Mouse (Mus musculus) forebrain, embryonic 15.5 days (tissue): Measurements from ENCODE around the gene Shisal1. TPM values are rescaled to one million over a fixed set of nuclear protein-coding genes. Genes with fewer than 3 reads are reported as not detected.
A peak's percentile ranks its signal among the peaks of the same experiment; 100 is the strongest.

Experiments
- ATAC-seq: fragments of 200-750 bp; cut with Nextera tagmentation; replicated peaks from 2 replicates; pipeline ENCODE4 v1.8.0; 2017; ENCODE audit warnings: mild to moderate bottlenecking, moderate TSS enrichment, moderate library complexity
- H3K27ac ChIP-seq: fragments of 300-500 bp; sonication (generic); replicated peaks from 2 replicates; pipeline ENCODE4 v1.5.1; 2015; ENCODE audit warnings: mild to moderate bottlenecking, inconsistent platforms
- H3K27me3 ChIP-seq: fragments of 300-500 bp; sonication (generic); 2 replicates; pipeline ENCODE4 v1.6.1; 2015; ENCODE audit warnings: inconsistent platforms
- H3K36me3 ChIP-seq: fragments of 300-500 bp; sonication (generic); 2 replicates; pipeline ENCODE4 v1.6.1; 2015; ENCODE audit warnings: mild to moderate bottlenecking, inconsistent platforms
- H3K4me1 ChIP-seq: fragments of 300-500 bp; sonication (generic); 2 replicates; pipeline ENCODE4 v1.6.1; 2015; ENCODE audit warnings: inconsistent platforms
- H3K4me2 ChIP-seq: fragments of 300-500 bp; sonication (generic); replicated peaks from 2 replicates; pipeline ENCODE4 v1.6.1; 2015; ENCODE audit warnings: mild to moderate bottlenecking, inconsistent platforms
- H3K4me3 ChIP-seq: fragments of 300-500 bp; sonication (generic); 2 replicates; pipeline ENCODE4 v1.5.1; 2015; ENCODE audit warnings: mild to moderate bottlenecking, inconsistent platforms
- H3K9ac ChIP-seq: fragments of 300-500 bp; sonication (generic); replicated peaks from 2 replicates; pipeline ENCODE4 v1.6.1; 2015; ENCODE audit warnings: mild to moderate bottlenecking, inconsistent platforms
- H3K9me3 ChIP-seq: fragments of 300-500 bp; sonication (generic); 2 replicates; pipeline ENCODE4 v1.6.1; 2016; ENCODE audit warnings: inconsistent platforms
- WGBS: fragments of 180-500 bp; shearing (Covaris S2); methylation state at CpG from one replicate; pipeline ENCODE4 v1.1.7; 2015; ENCODE audit warnings: mixed read lengths; 5-methylcytosine and 5-hydroxymethylcytosine counted together
- polyA plus RNA-seq: library from polyadenylated mRNA; unstranded; fragments of >200 nt; fragmentation: Nextera tagmentation; extraction: Ambion mirVana; gene quantifications from 2 replicates; pipeline ENCODE4 v1.2.1, GENCODE M21; 2015

Gene Shisal1
- polyA plus RNA-seq, 1 experiment from 2014 or later = 11.3 TPM

GRCm38 (mm10) chr15:84395341-84396067, 51.4 kb downstream of the Shisal1 start:
- H3K36me3 ChIP-seq = no peaks in the 10 kb centered on the region
- H3K9me3 ChIP-seq = no peaks in the 10 kb centered on the region
- no peak overlapping the region for H3K9ac ChIP-seq
- no peak overlapping the region for H3K4me2 ChIP-seq
- peaks cover 10% of the 10 kb centered on the region; the same call in 1 of the 2 replicates for H3K4me1 ChIP-seq
- H3K27me3 ChIP-seq = no peaks in the 10 kb centered on the region
- WGBS = 82% methylated on average over 14 of the region's 14 CpGs
- ATAC-seq = no peak
- H3K4me3 ChIP-seq = no peak overlapping the region
- no peak overlapping the region for H3K27ac ChIP-seq

GRCm38 (mm10) chr15:84393341-84393740, 53.6 kb downstream of the Shisal1 start:
- no peak overlapping the region for H3K4me3 ChIP-seq
- peak overlapping the region; percentile 71 for H3K27ac ChIP-seq
- H3K9ac ChIP-seq = no peak overlapping the region
- ATAC-seq = peak; percentile 33; the same call in 1 of the 2 replicates
- no peak overlapping the region for H3K4me2 ChIP-seq
- H3K27me3 ChIP-seq = no peaks in the 10 kb centered on the region
- 41% methylated on average over 6 of the region's 6 CpGs for WGBS
- peaks cover 6% of the 10 kb centered on the region; the same call in 1 of the 2 replicates for H3K4me1 ChIP-seq
- no peaks in the 10 kb centered on the region for H3K9me3 ChIP-seq
- no peaks in the 10 kb centered on the region for H3K36me3 ChIP-seq

GRCm38 (mm10) chr15:84392840-84393239, 54.1 kb downstream of the Shisal1 start:
- Histone ChIP-seq H3K36me3 (peaks cover 3% of the 10 kb centered on the region; the same call in 1 of the 2 replicates), H3K4me2 (no peak overlapping the region), H3K9me3 (peaks cover 3% of the 10 kb centered on the region; the same call in 1 of the 2 replicates), H3K4me1 (peaks cover 6% of the 10 kb centered on the region; the same call in 1 of the 2 replicates), H3K27me3 (no peaks in the 10 kb centered on the region), H3K9ac (no peak overlapping the region), H3K27ac (peak overlapping the region; percentile 71), H3K4me3 (no peak overlapping the region)
- ATAC-seq = peak; percentile 47
- 48% methylated on average over 5 of the region's 5 CpGs for WGBS

GRCm38 (mm10) chr15:84392131-84392530, 54.8 kb downstream of the Shisal1 start:
- Histone ChIP-seq H3K27me3 (no peaks in the 10 kb centered on the region), H3K4me1 (peaks cover 6% of the 10 kb centered on the region; the same call in 1 of the 2 replicates), H3K27ac (no peak overlapping the region), H3K9ac (no peak overlapping the region), H3K4me2 (no peak overlapping the region), H3K9me3 (peaks cover 9% of the 10 kb centered on the region; the same call in 1 of the 2 replicates), H3K36me3 (peaks cover 3% of the 10 kb centered on the region; the same call in 1 of the 2 replicates), H3K4me3 (no peak overlapping the region)
- 90% methylated on average over 4 of the region's 4 CpGs for WGBS
- ATAC-seq = no peak

- H3K36me3 ChIP-seq = peaks cover 3% of the 10 kb centered on the region; the same call in 1 of the 2 replicates
- H3K4me3 ChIP-seq = no peak overlapping the region
- no peak overlapping the region for H3K9ac ChIP-seq
- peaks cover 13% of the 10 kb centered on the region; the same call in 1 of the 2 replicates for H3K9me3 ChIP-seq
- no peaks in the 10 kb centered on the region for H3K27me3 ChIP-seq
- no peak for ATAC-seq
- H3K4me1 ChIP-seq = peaks cover 6% of the 10 kb centered on the region; the same call in 1 of the 2 replicates
- 90% methylated on average over 8 of the region's 8 CpGs for WGBS
- no peak overlapping the region for H3K4me2 ChIP-seq
- H3K27ac ChIP-seq = no peak overlapping the region
Observed at GRCm38 (mm10) chr15:84388698-84389131, 58.2 kb downstream of the Shisal1 start.

- peaks cover 3% of the 10 kb centered on the region; the same call in 1 of the 2 replicates for H3K36me3 ChIP-seq
- no peak overlapping the region for H3K4me2 ChIP-seq
- H3K9ac ChIP-seq = no peak overlapping the region
- ATAC-seq = no peak
- no peaks in the 10 kb centered on the region for H3K27me3 ChIP-seq
- no peak overlapping the region for H3K4me3 ChIP-seq
- no peak overlapping the region for H3K27ac ChIP-seq
- H3K9me3 ChIP-seq = peaks cover 13% of the 10 kb centered on the region; the same call in 1 of the 2 replicates
- H3K4me1 ChIP-seq = no peaks in the 10 kb centered on the region
- WGBS = 84% methylated on average over 8 of the region's 8 CpGs
Observed at GRCm38 (mm10) chr15:84385995-84386565, 60.8 kb downstream of the Shisal1 start.

- H3K4me3 ChIP-seq = no peak overlapping the region
- peaks cover 13% of the 10 kb centered on the region; the same call in 1 of the 2 replicates for H3K9me3 ChIP-seq
- 93% methylated on average over 9 of the region's 9 CpGs for WGBS
- ATAC-seq = no peak
- H3K27me3 ChIP-seq = no peaks in the 10 kb centered on the region
- no peak overlapping the region for H3K27ac ChIP-seq
- H3K36me3 ChIP-seq = peaks cover 3% of the 10 kb centered on the region; the same call in 1 of the 2 replicates
- no peak overlapping the region for H3K4me2 ChIP-seq
- H3K9ac ChIP-seq = no peak overlapping the region
- H3K4me1 ChIP-seq = no peaks in the 10 kb centered on the region
Observed at GRCm38 (mm10) chr15:84384066-84384465, 62.8 kb downstream of the Shisal1 start.

- H3K36me3 ChIP-seq = no peaks in the 10 kb centered on the region
- H3K4me2 ChIP-seq = no peak overlapping the region
- ATAC-seq = no peak
- H3K4me3 ChIP-seq = no peak overlapping the region
- H3K9me3 ChIP-seq = peaks cover 2% of the 10 kb centered on the region
- H3K4me1 ChIP-seq = no peaks in the 10 kb centered on the region
- no peak overlapping the region for H3K27ac ChIP-seq
- WGBS = 83% methylated on average over 10 of the region's 10 CpGs
- H3K9ac ChIP-seq = no peak overlapping the region
- H3K27me3 ChIP-seq = no peaks in the 10 kb centered on the region
Observed at GRCm38 (mm10) chr15:84380181-84380580, 66.7 kb downstream of the Shisal1 start.

GRCm38 (mm10) chr15:84378734-84379133, 68.2 kb downstream of the Shisal1 start:
- Histone ChIP-seq H3K36me3 (no peaks in the 10 kb centered on the region), H3K9me3 (peaks cover 6% of the 10 kb centered on the region), H3K4me2 (no peak overlapping the region), H3K4me3 (no peak overlapping the region), H3K4me1 (no peaks in the 10 kb centered on the region), H3K27ac (no peak overlapping the region), H3K27me3 (no peaks in the 10 kb centered on the region), H3K9ac (no peak overlapping the region)
- 74% methylated on average over 9 of the region's 9 CpGs for WGBS
- no peak for ATAC-seq

GRCm38 (mm10) chr15:84372801-84373200, 74.1 kb downstream of the Shisal1 start:
- Histone ChIP-seq H3K36me3 (no peaks in the 10 kb centered on the region), H3K4me2 (no peak overlapping the region), H3K4me1 (no peaks in the 10 kb centered on the region), H3K9ac (no peak overlapping the region), H3K4me3 (no peak overlapping the region), H3K27ac (no peak overlapping the region; the same call in 1 of the 2 replicates), H3K27me3 (no peaks in the 10 kb centered on the region), H3K9me3 (peaks cover 6% of the 10 kb centered on the region)
- ATAC-seq = no peak
- WGBS = 80% methylated on average over 5 of the region's 5 CpGs

GRCm38 (mm10) chr15:84367402-84367801, 79.5 kb downstream of the Shisal1 start:
- peaks cover 13% of the 10 kb centered on the region for H3K4me1 ChIP-seq
- WGBS = 81% methylated on average over 8 of the region's 8 CpGs
- H3K27me3 ChIP-seq = no peaks in the 10 kb centered on the region
- H3K4me2 ChIP-seq = no peak overlapping the region
- no peak for ATAC-seq
- H3K27ac ChIP-seq = no peak overlapping the region
- H3K36me3 ChIP-seq = no peaks in the 10 kb centered on the region
- no peak overlapping the region for H3K4me3 ChIP-seq
- no peaks in the 10 kb centered on the region for H3K9me3 ChIP-seq
- H3K9ac ChIP-seq = no peak overlapping the region

- Histone ChIP-seq H3K9me3 (no peaks in the 10 kb centered on the region), H3K27ac (peak overlapping the region; percentile 19), H3K4me2 (no peak overlapping the region), H3K4me3 (no peak overlapping the region), H3K4me1 (peaks cover 13% of the 10 kb centered on the region), H3K36me3 (no peaks in the 10 kb centered on the region), H3K27me3 (no peaks in the 10 kb centered on the region), H3K9ac (no peak overlapping the region)
- 79% methylated on average over 10 of the region's 10 CpGs for WGBS
- ATAC-seq = no peak; the same call in 1 of the 2 replicates
Observed at GRCm38 (mm10) chr15:84366574-84366989, 80.3 kb downstream of the Shisal1 start.
